Mouse (Mus musculus): ENCODE data around the gene Celf2.

Gene Celf2

DNA sequence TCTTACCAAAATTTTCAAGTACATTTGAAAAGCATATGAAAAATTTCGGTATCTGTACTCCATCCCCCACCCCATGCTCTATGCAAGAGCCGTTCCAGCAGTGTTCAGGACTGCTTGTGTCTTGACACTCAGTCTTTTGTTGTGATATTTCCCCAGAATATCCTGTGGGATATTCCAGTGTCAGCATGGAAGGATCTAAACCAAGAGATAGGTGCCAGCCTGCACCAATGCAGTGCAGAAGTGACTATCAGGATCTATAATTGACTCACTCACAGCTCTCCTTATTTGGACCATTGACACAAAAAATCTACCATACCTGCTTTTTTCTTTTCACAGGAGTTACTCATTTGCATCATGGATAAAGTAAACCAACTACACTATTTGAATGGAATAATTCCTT lies 116.9 kb downstream of the Celf2 start:
- no peak for DNase-seq (ENCODE audit: inconsistent ontology term)

- DNase-seq (ENCODE audit: inconsistent ontology term), result no peak
These were observed 120.1 kb downstream of the Celf2 start for GRCm38 (mm10) chr2:7389264-7389663.

GRCm38 (mm10) chr2:7378736-7379135 lies 130.6 kb downstream of the Celf2 start:
- DNase-seq (ENCODE audit: inconsistent ontology term), result no peak

DNA sequence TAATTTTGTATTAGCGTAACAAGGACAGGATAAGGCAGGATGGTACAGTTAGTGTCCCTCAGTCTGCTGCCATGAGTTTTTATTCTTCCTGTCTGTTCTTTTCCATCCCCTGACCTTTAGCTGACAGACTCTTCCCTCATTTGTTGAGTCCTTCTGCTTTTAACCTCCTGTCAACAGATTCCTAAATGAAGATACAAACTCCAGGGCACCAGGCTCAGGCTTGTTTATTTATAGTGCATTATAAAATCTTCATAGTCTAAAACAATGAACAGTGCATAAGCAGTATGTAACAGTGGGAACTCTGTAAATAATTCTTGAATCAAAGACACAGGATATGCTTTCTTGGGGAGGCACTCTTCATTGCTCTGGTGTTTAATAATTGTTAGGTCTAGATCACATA lies 131.5 kb downstream of the Celf2 start:
- DNase-seq (ENCODE audit: inconsistent ontology term), result no peak

DNA sequence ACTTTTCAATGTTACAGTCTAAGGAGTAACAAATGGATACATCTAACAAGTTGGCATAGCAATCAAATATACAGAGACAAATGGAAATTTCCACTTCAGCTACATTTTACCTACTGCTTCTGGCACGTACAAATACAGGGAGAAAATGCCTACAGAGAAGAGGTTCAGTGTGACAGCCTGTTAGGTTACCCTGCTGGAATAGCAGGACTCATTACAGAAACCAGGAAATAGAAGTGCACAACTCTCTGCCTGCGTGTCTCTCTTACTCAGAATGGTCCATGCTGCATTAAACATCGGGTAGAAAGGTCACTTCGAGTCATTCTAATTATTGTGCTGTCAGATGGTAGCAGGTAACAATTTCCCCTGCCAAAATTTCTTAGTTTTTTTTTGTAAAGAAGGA lies 141.6 kb downstream of the Celf2 start:
- DNase-seq (ENCODE audit: inconsistent ontology term), result no peak

DNA sequence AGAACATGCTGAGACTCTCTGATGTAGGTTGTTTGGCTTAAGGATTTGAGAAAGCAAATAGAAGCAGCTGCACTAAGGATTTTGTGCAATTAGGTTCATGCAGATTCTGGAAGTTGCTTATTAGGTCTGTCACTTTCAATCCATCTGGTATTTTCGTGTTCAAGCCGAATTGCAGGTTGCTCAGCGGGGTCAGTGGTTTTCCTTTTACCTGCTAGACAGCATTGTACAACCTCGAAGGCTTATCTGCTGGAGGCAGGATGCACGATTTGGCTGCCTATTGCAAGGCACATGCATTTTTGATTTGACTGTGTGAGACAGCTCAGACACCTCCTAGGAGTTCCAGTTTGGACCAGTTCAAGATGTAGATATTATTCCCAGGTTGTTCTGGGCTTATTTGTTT lies 149.8 kb downstream of the Celf2 start:
- no peak for DNase-seq (ENCODE audit: inconsistent ontology term)

DNA sequence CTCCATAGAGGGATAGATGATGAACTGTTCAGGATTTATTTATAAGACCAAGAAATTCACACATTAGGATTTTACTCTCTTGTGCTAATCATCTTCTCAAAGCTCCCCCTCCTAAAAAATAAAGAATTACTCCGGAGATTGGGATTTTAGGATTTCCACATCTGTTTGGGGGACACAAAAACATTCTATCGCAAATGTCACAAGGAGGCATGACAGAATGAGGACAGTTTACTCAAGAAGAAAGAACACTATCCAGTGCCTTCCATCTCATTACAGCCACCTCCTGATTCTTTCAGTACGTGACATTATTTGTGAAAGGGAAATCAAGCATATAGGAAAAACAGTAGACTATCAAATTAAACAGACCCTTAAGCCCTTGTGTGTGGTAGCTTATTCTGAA lies 150.5 kb downstream of the Celf2 start:
- DNase-seq (ENCODE audit: inconsistent ontology term), result no peak

GRCm38 (mm10) chr2:7351234-7351633 lies 158.1 kb downstream of the Celf2 start:
- DNase-seq (ENCODE audit: inconsistent ontology term), result peak; percentile 40

GRCm38 (mm10) chr2:7346703-7347461 lies 162.5 kb downstream of the Celf2 start:
- peak; percentile 20 for DNase-seq (ENCODE audit: inconsistent ontology term)

- peak; percentile 93 for DNase-seq (ENCODE audit: inconsistent ontology term)
These were observed 164.4 kb downstream of the Celf2 start for GRCm38 (mm10) chr2:7344951-7345350.

GRCm38 (mm10) chr2:7342911-7343478 lies 166.4 kb downstream of the Celf2 start:
- DNase-seq (ENCODE audit: inconsistent ontology term), result peak; percentile 94

DNA sequence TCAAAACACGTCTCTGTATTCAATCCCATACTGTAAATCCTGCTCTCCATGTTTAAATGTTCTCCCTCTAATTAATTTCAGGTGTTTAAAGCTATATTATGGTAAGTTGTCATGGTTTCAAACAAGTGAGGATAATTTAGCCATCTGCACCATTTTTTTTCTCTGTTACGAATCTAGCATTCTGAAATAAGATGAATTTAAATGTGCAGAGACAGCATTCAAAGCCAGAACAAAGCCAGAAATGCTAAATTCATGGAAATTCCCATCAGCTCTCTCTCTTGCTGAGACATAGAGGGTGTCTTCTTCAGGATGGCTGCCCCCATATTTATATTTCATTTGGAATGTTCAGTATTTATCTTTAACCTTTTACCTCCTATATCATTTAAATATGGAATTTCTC lies 174.5 kb downstream of the Celf2 start:
- DNase-seq (ENCODE audit: inconsistent ontology term), result no peak

GRCm38 (mm10) chr2:7328018-7328899 lies 181.1 kb downstream of the Celf2 start:
- no peak for DNase-seq (ENCODE audit: inconsistent ontology term)

DNA sequence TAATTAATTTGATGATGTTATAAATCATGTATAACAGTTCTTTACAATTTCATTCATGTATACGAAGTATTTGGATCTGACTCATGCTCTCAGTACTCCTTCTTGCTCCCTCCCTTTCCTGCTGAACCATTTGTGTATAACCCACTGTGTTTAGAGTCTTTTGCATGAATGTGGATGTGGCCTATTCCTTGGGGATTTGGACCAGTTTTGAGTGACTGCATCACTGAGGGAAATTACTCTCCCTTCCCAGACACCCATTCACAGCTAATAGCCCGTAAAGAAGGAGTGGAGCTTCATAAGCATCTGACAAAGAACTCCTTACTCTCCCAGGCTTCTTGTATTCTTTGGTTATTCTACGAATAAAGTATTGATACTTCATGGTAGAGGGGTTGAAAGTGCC lies 189.6 kb downstream of the Celf2 start:
- peak; percentile 21 for DNase-seq (ENCODE audit: inconsistent ontology term)

GRCm38 (mm10) chr2:7311776-7312175 lies 197.6 kb downstream of the Celf2 start:
- peak; percentile 78 for DNase-seq (ENCODE audit: inconsistent ontology term)

DNA sequence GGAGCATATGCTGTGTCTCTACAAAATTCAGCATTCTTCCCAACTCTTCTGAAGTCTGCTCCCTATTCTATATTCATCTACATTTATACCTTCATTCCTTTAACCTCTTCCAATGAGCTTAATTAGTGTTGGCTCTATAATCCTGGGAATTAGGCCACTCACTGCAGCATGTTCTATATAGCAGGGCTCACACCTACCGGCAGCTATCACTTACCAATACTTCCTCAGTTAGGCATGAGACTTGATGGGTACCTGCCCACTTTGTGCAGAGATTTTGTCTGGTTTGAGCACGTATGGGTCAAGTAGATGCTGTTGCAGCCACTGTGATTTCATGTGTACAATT lies 198.6 kb downstream of the Celf2 start:
- DNase-seq (ENCODE audit: inconsistent ontology term), result no peak

- peak; percentile 77 for DNase-seq (ENCODE audit: inconsistent ontology term)
These were observed 199.1 kb downstream of the Celf2 start for GRCm38 (mm10) chr2:7310129-7310839.

DNA sequence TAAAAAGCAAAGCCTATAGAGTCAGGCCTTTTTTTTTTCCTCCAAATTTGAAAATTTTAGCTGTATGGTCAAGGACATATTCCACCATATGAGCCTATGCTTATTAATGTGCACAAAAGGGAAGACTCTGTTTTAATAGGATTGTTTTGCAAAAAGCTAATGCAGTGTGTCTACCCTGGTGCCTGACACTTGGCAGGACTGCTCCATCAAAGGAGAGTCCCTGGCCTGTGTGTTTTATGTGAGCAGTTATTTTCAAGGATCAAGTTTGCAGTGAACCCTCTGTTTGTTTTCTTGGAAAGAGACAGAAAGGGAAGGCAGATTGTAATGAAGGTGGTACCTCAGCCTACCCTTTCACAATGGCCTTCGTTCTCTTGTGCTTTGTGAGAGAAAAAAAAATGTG lies 200.0 kb downstream of the Celf2 start:
- no peak for DNase-seq (ENCODE audit: inconsistent ontology term)

- peak; percentile 47 for DNase-seq (ENCODE audit: inconsistent ontology term)
These were observed 200.6 kb downstream of the Celf2 start for GRCm38 (mm10) chr2:7308731-7309130.

DNA sequence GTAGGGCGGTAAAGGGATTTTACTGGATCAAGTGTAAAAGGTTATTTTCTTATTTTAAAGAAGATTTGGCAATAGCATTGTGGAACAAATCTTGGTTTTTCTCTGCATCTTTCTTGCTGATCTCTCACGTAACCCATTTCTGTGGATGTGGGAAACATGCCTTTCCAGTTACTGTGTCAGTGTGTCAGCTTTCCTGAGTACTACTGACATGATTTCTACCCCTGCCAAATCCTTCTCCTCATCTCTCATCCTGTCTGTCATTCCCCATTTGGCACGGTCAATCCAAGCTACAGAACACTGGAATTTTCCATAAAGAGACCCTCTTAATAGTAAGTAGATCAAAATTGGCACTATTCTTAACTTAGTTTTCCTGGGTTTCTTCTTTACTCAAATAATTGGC lies 221.9 kb downstream of the Celf2 start:
- DNase-seq (ENCODE audit: inconsistent ontology term), result no peak

- no peak for DNase-seq (ENCODE audit: inconsistent ontology term)
These were observed 236.1 kb downstream of the Celf2 start for GRCm38 (mm10) chr2:7273214-7273613.

DNA sequence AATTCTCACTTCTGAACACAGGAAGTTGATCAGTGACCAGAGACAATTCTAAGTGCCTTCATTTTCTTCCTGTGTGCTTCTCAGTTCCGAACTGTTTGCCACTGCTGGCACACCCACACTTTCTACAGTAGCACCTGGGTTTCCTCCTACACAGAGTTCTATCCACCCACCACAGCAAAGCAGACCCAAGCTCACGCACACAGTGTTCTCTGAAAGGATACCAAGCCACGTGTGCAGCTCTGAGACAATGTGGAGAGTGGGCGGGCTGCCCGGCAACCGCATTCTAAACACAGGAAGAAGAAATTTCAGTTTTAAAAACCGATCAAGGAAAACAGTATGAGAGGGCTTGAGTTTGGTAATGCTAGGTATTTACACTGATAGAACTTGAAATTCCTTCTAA lies 239.3 kb downstream of the Celf2 start:
- peak; percentile 66 for DNase-seq (ENCODE audit: inconsistent ontology term)
